Mouse (Mus musculus) cortical plate, adult 2 months (tissue): Measurements from ENCODE around the gene Zbtb20.

ENCODE experiments used
- CTCF ChIP-seq: fragments of 200-500 bp; IDR thresholded peaks from 2 replicates; pipeline ENCODE4 v1.5.1; 2011; ENCODE audit warnings: mild to moderate bottlenecking, control low read depth, low read length; ENCODE audit not compliant: insufficient read depth; ENCODE audit errors: extremely low read depth
- POLR2A ChIP-seq: fragments of 200-500 bp; IDR thresholded peaks from 2 replicates; pipeline ENCODE4 v1.6.1; 2011; ENCODE audit warnings: mild to moderate bottlenecking, low read length, control low read depth; ENCODE audit not compliant: insufficient read depth; ENCODE audit errors: extremely low read depth

DNA sequence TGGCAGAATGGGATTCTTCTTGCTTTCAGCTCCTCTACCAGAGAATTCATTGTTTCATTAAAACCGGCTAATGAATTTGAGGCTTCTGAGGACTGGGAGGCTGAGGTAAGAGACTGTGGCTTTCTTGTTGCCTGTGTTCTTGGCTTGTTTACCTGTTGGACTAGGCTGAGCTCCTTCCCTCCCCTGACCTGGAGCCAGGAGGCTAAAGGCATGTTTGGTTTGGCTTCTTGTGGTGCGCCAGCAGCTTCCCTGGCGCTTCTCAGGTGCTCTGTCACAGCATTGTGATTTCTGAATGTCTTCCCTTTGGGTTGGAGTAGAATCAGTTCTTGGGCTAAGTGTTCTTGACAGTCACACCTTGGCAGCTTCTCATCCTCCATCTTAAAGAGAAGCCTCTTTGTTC is 171.0 kb downstream of the Zbtb20 start:
- TF ChIP-seq CTCF (no peak), POLR2A (no peak)
